Mouse (Mus musculus): ENCODE measurements around the gene Ldhd. TPM values are rescaled to one million over a fixed set of nuclear protein-coding genes. Genes with fewer than 3 reads are reported as not detected.

Gene Ldhd
- total and polyA plus RNA-seq, 3 experiments: 0.04 TPM; not detected in 2

DNA sequence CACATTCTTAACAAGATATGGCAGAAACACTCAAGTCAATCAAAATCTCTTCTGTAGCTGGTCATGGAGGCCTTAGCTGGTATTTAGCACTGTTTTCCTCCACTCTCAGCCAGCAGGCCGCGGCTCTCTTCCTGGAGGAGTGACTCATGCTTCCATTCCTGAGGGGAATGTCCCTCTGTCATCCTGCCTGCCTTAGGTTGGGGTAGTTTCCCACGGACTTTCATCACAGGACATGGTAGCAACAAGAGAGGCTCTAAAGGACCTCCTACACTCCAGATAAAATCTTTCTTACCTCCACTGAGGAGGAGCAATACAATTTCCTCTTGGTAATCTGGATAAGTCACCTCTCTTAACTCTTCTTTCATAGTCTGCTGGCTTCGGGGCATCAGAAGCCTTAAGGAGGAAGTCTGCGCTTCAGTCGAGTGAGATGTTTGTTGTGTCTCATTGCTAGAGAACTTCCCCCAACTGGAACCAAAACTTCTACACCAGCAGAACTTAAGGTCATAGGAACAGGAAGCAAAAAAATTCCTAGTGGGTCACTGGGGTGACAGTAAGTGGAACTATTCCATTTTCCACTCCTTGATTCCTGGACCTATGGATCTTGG is 28.7 kb upstream of the Ldhd start:
- Histone ChIP-seq H3K9ac (ENCODE audit: control insufficient read depth, low read depth, low read length, poor library complexity, severe bottlenecking) (no peak overlapping the region), H3K36me3 (ENCODE audit: control insufficient read depth in 1 of 2, insufficient read depth in 2 of 2, low read length in 2 of 2) (peaks cover under 1 to 29% of the 10 kb centered on the region in 2 experiments; a peak in 3 of 4 replicates), H3K4me3 (ENCODE audit: control insufficient read depth in 1 of 2, insufficient read depth in 1 of 2, low read depth in 2 of 2, low read length in 2 of 2) (no peak overlapping the region), H3K9me3 (replicated peaks; ENCODE audit: insufficient read depth, low read length) (no peaks in the 10 kb centered on the region), H3K79me2 (ENCODE audit: control insufficient read depth, insufficient read depth, low read length, poor library complexity) (peaks cover 17% of the 10 kb centered on the region), H3K27ac (ENCODE audit: control insufficient read depth, low read depth, low read length) (no peak overlapping the region), H3K4me1 (ENCODE audit: control insufficient read depth in 1 of 2, insufficient read depth in 2 of 2, low read length in 2 of 2) (peaks cover 8 to 29% of the 10 kb centered on the region in 2 experiments), H3K27me3 (ENCODE audit: control insufficient read depth in 1 of 2, insufficient read depth in 2 of 2, low read length in 2 of 2) (no peaks in the 10 kb centered on the region)
- DNase-seq (ENCODE audit: low read depth, low spot score): peak; percentile 63
- TF ChIP-seq UBTF (IDR thresholded peaks at IDR 0.05; ENCODE audit: borderline replicate concordance, insufficient read depth, low read depth, low read length): no peak
- no peak for TF ChIP-seq E2F4 (IDR thresholded peaks at IDR 0.05; ENCODE audit: borderline replicate concordance, low read depth, low read length)
- no peak for TF ChIP-seq CHD1 (IDR thresholded peaks at IDR 0.05; ENCODE audit: low read depth, low read length)
- no peak for TF ChIP-seq CHD2 (IDR thresholded peaks at IDR 0.05; ENCODE audit: low read length)
- TF ChIP-seq RAD21 (IDR thresholded peaks at IDR 0.05; ENCODE audit: low read depth, low read length): no peak
- peak in 1 of 2 experiments; percentile 33; a peak in 2 of 4 replicates for TF ChIP-seq EP300 (IDR thresholded peaks at IDR 0.05; ENCODE audit: low read depth in 1 of 2, low read length in 2 of 2)
- no peak for TF ChIP-seq SIN3A (IDR thresholded peaks at IDR 0.05; ENCODE audit: low read length)
- TF ChIP-seq TBP (IDR thresholded peaks at IDR 0.05; ENCODE audit: low read depth, low read length): no peak
- TF ChIP-seq GATA1 (IDR thresholded peaks at IDR 0.05; ENCODE audit: low read depth, low read length): 0 out of 2 replicates have a peak, but pooled peaks have one; percentile 13
- TF ChIP-seq NRF1 (IDR thresholded peaks at IDR 0.05; ENCODE audit: insufficient read depth, low read depth, low read length, poor library complexity, severe bottlenecking): no peak
- TF ChIP-seq ZC3H11A (IDR thresholded peaks at IDR 0.05; ENCODE audit: low read depth, low read length): no peak

DNA sequence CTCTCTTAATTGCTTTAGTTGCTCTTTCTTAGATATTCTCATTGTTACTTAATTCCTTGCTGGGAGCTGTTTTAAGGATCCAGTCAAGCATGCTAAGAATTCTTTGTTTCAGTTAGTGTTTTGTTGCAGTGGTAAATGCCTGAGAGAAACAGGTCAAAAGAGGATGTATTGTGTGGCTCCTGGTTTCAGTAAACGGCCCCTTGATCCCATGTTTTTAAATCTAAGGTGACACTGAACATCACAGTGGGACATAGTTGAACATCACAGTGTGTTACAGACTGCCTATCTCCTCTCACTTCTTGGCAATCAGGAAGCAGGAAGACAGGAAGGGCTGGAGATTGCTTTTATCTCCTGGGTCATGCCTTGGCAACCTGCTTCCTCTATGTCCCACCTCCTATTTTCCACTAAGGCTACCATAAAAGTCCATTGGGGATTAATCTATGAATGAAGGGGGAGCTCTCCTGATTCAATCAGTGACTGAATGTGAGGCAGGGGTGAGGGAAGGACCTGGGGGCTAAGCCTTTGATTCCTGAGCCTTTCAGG is 27.2 kb upstream of the Ldhd start:
- no peaks in the 10 kb centered on the region for H3K9me3 ChIP-seq (replicated peaks; ENCODE audit: insufficient read depth, low read length)
- DNase-seq (ENCODE audit: low read depth, low spot score): peak; percentile 33
- H3K27ac ChIP-seq (ENCODE audit: control insufficient read depth, low read depth, low read length): no peak overlapping the region
- H3K4me1 ChIP-seq (ENCODE audit: control insufficient read depth in 1 of 2, insufficient read depth in 2 of 2, low read length in 2 of 2): peaks cover 8 to 29% of the 10 kb centered on the region in 2 experiments
- no peak for TF ChIP-seq ETS1 (IDR thresholded peaks at IDR 0.05; ENCODE audit: low read depth, low read length)
- TF ChIP-seq EP300 (IDR thresholded peaks at IDR 0.05; ENCODE audit: low read depth in 1 of 2, low read length in 2 of 2): peak; percentile 44 to 70
- TF ChIP-seq ELF1 (IDR thresholded peaks at IDR 0.05; ENCODE audit: low read depth, low read length): 0 out of 2 replicates have a peak, but pooled peaks have one; percentile 16
- TF ChIP-seq ZMIZ1 (IDR thresholded peaks at IDR 0.05; ENCODE audit: low read depth, low read length): no peak
- 0 out of 2 replicates have a peak, but pooled peaks have one; percentile 39 for TF ChIP-seq TCF12 (IDR thresholded peaks at IDR 0.05; ENCODE audit: low read depth, low read length)
- TF ChIP-seq RCOR1 (IDR thresholded peaks at IDR 0.05; ENCODE audit: low read depth, low read length): peak; percentile 51; the same call in 1 of the 2 replicates
- TF ChIP-seq GATA1 (IDR thresholded peaks at IDR 0.05; ENCODE audit: low read depth, low read length): peak; percentile 81
- TF ChIP-seq TAL1 (IDR thresholded peaks at IDR 0.05; ENCODE audit: low read length): peak; percentile 61
- H3K36me3 ChIP-seq (ENCODE audit: control insufficient read depth in 1 of 2, insufficient read depth in 2 of 2, low read length in 2 of 2): peaks cover 2 to 29% of the 10 kb centered on the region in 2 experiments; a peak in 3 of 4 replicates
- H3K9ac ChIP-seq (ENCODE audit: control insufficient read depth, low read depth, low read length, poor library complexity, severe bottlenecking): no peak overlapping the region
- H3K4me3 ChIP-seq (ENCODE audit: control insufficient read depth in 1 of 2, insufficient read depth in 1 of 2, low read depth in 2 of 2, low read length in 2 of 2): no peak overlapping the region
- H3K79me2 ChIP-seq (ENCODE audit: control insufficient read depth, insufficient read depth, low read length, poor library complexity): peaks cover 19% of the 10 kb centered on the region
- H3K27me3 ChIP-seq (ENCODE audit: control insufficient read depth in 1 of 2, insufficient read depth in 2 of 2, low read length in 2 of 2): no peaks in the 10 kb centered on the region

Data from MEL (cell line).